Mouse (Mus musculus) limb, embryonic 10.5 days (tissue): ENCODE measurements at regions not wholly inside any gene's neighbourhood (a gene's known extent, or its start where the extent isn't known, plus 50 kb on each side); places are given as distances from the start of the nearest gene placed in this dataset.

Experiments used
- DNase-seq: peaks from one replicate; pipeline ENCODE4 v3.0.0-alpha.2; 2017; ENCODE audit warnings: low spot score
- H3K27ac ChIP-seq: fragments of 300-500 bp; sonication (generic); 2 replicates; pipeline ENCODE4 v1.5.1; 2016; ENCODE audit warnings: mild to moderate bottlenecking
- H3K27me3 ChIP-seq: fragments of 300-500 bp; sonication (generic); 2 replicates; pipeline ENCODE4 v1.6.1; 2016; ENCODE audit warnings: low read depth, mild to moderate bottlenecking; ENCODE audit not compliant: poor library complexity, severe bottlenecking
- H3K36me3 ChIP-seq: fragments of 300-500 bp; sonication (generic); 2 replicates; pipeline ENCODE4 v1.6.1; 2016; ENCODE audit warnings: mild to moderate bottlenecking, moderate library complexity
- H3K4me1 ChIP-seq: fragments of 300-500 bp; sonication (generic); 2 replicates; pipeline ENCODE4 v1.6.1; 2016
- H3K4me3 ChIP-seq: fragments of 300-500 bp; sonication (generic); 2 replicates; pipeline ENCODE4 v1.5.1; 2016; ENCODE audit warnings: mild to moderate bottlenecking, moderate library complexity
- H3K9me3 ChIP-seq: fragments of 300-500 bp; sonication (generic); replicated peaks from 2 replicates; pipeline ENCODE4 v1.6.1; 2016; ENCODE audit warnings: mild to moderate bottlenecking
- WGBS: fragments of 180-500 bp; shearing (Covaris S2); methylation state at CpG from one replicate; pipeline ENCODE4 v1.1.7; 2016; 5-methylcytosine and 5-hydroxymethylcytosine counted together

GRCm38 (mm10) chr6:52368734-52369412, 55.6 kb downstream of the Evx1 start:
- WGBS, result 21% methylated on average over 12 of the region's 12 CpGs
- H3K9me3 ChIP-seq, result no peaks in the 10 kb centered on the region
- peaks cover 38% of the 10 kb centered on the region for H3K4me1 ChIP-seq
- no peak overlapping the region for H3K4me3 ChIP-seq
- H3K36me3 ChIP-seq, result no peaks in the 10 kb centered on the region
- no peak for DNase-seq
- H3K27ac ChIP-seq, result no peak overlapping the region
- H3K27me3 ChIP-seq, result peaks cover 91% of the 10 kb centered on the region

GRCm38 (mm10) chr6:52370806-52371360, 57.6 kb downstream of the Evx1 start:
- WGBS, result 38% methylated on average over 8 of the region's 8 CpGs
- H3K4me3 ChIP-seq, result no peak overlapping the region
- H3K27ac ChIP-seq, result no peak overlapping the region
- peaks cover 86% of the 10 kb centered on the region for H3K27me3 ChIP-seq
- H3K4me1 ChIP-seq, result peaks cover 38% of the 10 kb centered on the region
- DNase-seq, result peak; percentile 58
- no peaks in the 10 kb centered on the region for H3K9me3 ChIP-seq
- no peaks in the 10 kb centered on the region for H3K36me3 ChIP-seq

GRCm38 (mm10) chr6:52379146-52379545, 65.8 kb downstream of the Evx1 start:
- Histone ChIP-seq H3K27me3 (peaks cover 36% of the 10 kb centered on the region), H3K27ac (no peak overlapping the region), H3K4me3 (no peak overlapping the region), H3K4me1 (no peaks in the 10 kb centered on the region), H3K36me3 (no peaks in the 10 kb centered on the region), H3K9me3 (no peaks in the 10 kb centered on the region; the same call in 1 of the 2 replicates)
- DNase-seq, result no peak
- 87% methylated on average over 3 of the region's 3 CpGs for WGBS

- WGBS, result 75% methylated on average over 5 of the region's 5 CpGs
Observed at GRCm38 (mm10) chr6:52379588-52379987, 66.3 kb downstream of the Evx1 start.

GRCm38 (mm10) chr6:52385044-52385443, 71.7 kb downstream of the Evx1 start:
- H3K27me3 ChIP-seq, result no peaks in the 10 kb centered on the region
- WGBS, result 92% methylated on average over 2 of the region's 2 CpGs
- no peak overlapping the region for H3K27ac ChIP-seq
- no peaks in the 10 kb centered on the region for H3K36me3 ChIP-seq
- H3K9me3 ChIP-seq, result no peaks in the 10 kb centered on the region; the same call in 1 of the 2 replicates
- H3K4me1 ChIP-seq, result no peaks in the 10 kb centered on the region
- no peak overlapping the region for H3K4me3 ChIP-seq
- no peak for DNase-seq

More at GRCm38 (mm10) chr6:52379588-52379987, 66.3 kb downstream of the Evx1 start:
- Histone ChIP-seq H3K27me3 (peaks cover 32% of the 10 kb centered on the region), H3K4me1 (no peaks in the 10 kb centered on the region), H3K36me3 (no peaks in the 10 kb centered on the region), H3K9me3 (no peaks in the 10 kb centered on the region; the same call in 1 of the 2 replicates), H3K4me3 (no peak overlapping the region), H3K27ac (no peak overlapping the region)
- DNase-seq, result no peak

- WGBS, result 81% methylated on average over 5 of the region's 5 CpGs
- H3K4me3 ChIP-seq, result no peak overlapping the region
- H3K27ac ChIP-seq, result no peak overlapping the region
- DNase-seq, result no peak
- H3K9me3 ChIP-seq, result no peaks in the 10 kb centered on the region
- no peaks in the 10 kb centered on the region for H3K4me1 ChIP-seq
- H3K27me3 ChIP-seq, result peaks cover 6% of the 10 kb centered on the region; the same call in 1 of the 2 replicates
- no peaks in the 10 kb centered on the region for H3K36me3 ChIP-seq
Observed at GRCm38 (mm10) chr6:52401404-52401803, 88.1 kb downstream of the Evx1 start.

GRCm38 (mm10) chr6:52409991-52410390, 96.7 kb downstream of the Evx1 start:
- Histone ChIP-seq H3K36me3 (no peaks in the 10 kb centered on the region), H3K4me3 (no peak overlapping the region), H3K4me1 (no peaks in the 10 kb centered on the region), H3K27ac (no peak overlapping the region), H3K9me3 (no peaks in the 10 kb centered on the region), H3K27me3 (no peaks in the 10 kb centered on the region; the same call in 1 of the 2 replicates)
- WGBS, result 82% methylated on average over 4 of the region's 4 CpGs
- no peak for DNase-seq

GRCm38 (mm10) chr6:52410711-52411110, 97.4 kb downstream of the Evx1 start:
- no peak for DNase-seq
- 85% methylated on average over 5 of the region's 5 CpGs for WGBS
- H3K9me3 ChIP-seq, result no peaks in the 10 kb centered on the region

GRCm38 (mm10) chr6:52411302-52411701, 98.0 kb downstream of the Evx1 start:
- WGBS, result 94% methylated on average over 2 of the region's 2 CpGs
- Histone ChIP-seq H3K36me3 (no peaks in the 10 kb centered on the region), H3K4me1 (peaks cover 2% of the 10 kb centered on the region; the same call in 1 of the 2 replicates), H3K9me3 (no peaks in the 10 kb centered on the region), H3K27me3 (no peaks in the 10 kb centered on the region; the same call in 1 of the 2 replicates), H3K4me3 (no peak overlapping the region), H3K27ac (no peak overlapping the region)
- DNase-seq, result no peak

More at GRCm38 (mm10) chr6:52410711-52411110, 97.4 kb downstream of the Evx1 start:
- no peak overlapping the region for H3K27ac ChIP-seq
- H3K4me3 ChIP-seq, result no peak overlapping the region
- no peaks in the 10 kb centered on the region; the same call in 1 of the 2 replicates for H3K27me3 ChIP-seq
- no peaks in the 10 kb centered on the region for H3K36me3 ChIP-seq
- no peaks in the 10 kb centered on the region for H3K4me1 ChIP-seq

- Histone ChIP-seq H3K9me3 (no peaks in the 10 kb centered on the region), H3K4me3 (no peak overlapping the region), H3K27me3 (no peaks in the 10 kb centered on the region; the same call in 1 of the 2 replicates), H3K36me3 (no peaks in the 10 kb centered on the region), H3K4me1 (peaks cover 25% of the 10 kb centered on the region), H3K27ac (no peak overlapping the region)
- DNase-seq, result no peak
- WGBS, result 92% methylated on average over 4 of the region's 4 CpGs
Observed at GRCm38 (mm10) chr6:52413639-52414038, 100.3 kb downstream of the Evx1 start.

- no peaks in the 10 kb centered on the region for H3K36me3 ChIP-seq
- no peak overlapping the region for H3K27ac ChIP-seq
- H3K27me3 ChIP-seq, result peaks cover 6% of the 10 kb centered on the region; the same call in 1 of the 2 replicates
- 95% methylated on average over 14 of the region's 14 CpGs for WGBS
- H3K4me1 ChIP-seq, result peaks cover 34% of the 10 kb centered on the region
- no peak overlapping the region for H3K4me3 ChIP-seq
- DNase-seq, result no peak
- no peaks in the 10 kb centered on the region for H3K9me3 ChIP-seq
Observed at GRCm38 (mm10) chr6:52415341-52415946, 102.1 kb downstream of the Evx1 start.

GRCm38 (mm10) chr6:52416491-52416890, 103.2 kb downstream of the Evx1 start:
- no peak overlapping the region for H3K4me3 ChIP-seq
- no peaks in the 10 kb centered on the region for H3K36me3 ChIP-seq
- 68% methylated on average over 3 of the region's 3 CpGs for WGBS
- no peak overlapping the region for H3K27ac ChIP-seq
- H3K4me1 ChIP-seq, result peaks cover 34% of the 10 kb centered on the region
- peaks cover 9% of the 10 kb centered on the region; the same call in 1 of the 2 replicates for H3K27me3 ChIP-seq
- H3K9me3 ChIP-seq, result no peaks in the 10 kb centered on the region
- DNase-seq, result no peak
